Mouse (Mus musculus): ENCODE measurements around the gene Prdm10. TPM values are rescaled to one million over a fixed set of nuclear protein-coding genes. Genes with fewer than 3 reads are reported as not detected.

Prdm10 gene
- polyA plus RNA-seq, 1 experiment = 5.1 TPM

DNA sequence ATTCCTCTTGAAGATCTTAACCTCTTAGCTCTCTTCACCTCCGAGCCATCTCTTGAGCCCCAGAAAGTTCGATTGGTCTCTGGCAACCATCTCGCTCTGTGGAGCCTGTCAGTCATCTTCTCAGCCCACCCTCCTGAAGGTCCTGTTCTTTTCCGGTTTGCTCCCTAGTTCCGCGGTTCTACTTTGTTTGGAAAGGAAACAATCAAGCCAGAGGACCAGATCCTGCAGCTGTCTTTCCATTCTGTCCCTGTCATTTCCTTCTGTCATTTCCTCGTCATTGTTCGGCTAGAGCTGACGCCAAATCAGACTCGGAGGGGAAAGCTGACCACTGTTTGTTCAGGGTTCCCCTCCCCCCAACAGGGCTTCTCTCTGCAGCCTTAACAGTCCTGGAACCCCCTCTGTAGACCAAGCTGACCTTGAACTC, 27.0 kb upstream of the Prdm10 start:
- peak overlapping the region; percentile 41 for H3K4me3 ChIP-seq (ENCODE audit: control insufficient read depth, low read depth, low read length)
- H3K27ac ChIP-seq (ENCODE audit: control insufficient read depth, insufficient read depth, low read depth, low read length) = peak overlapping the region; percentile 32
- peaks cover 8% of the 10 kb centered on the region for H3K4me1 ChIP-seq (ENCODE audit: control insufficient read depth, insufficient read depth, low read length)
- H3K36me3 ChIP-seq (ENCODE audit: control insufficient read depth, insufficient read depth, low read length) = no peaks in the 10 kb centered on the region
- TF ChIP-seq CTCF (IDR thresholded peaks at IDR 0.05; ENCODE audit: control insufficient read depth, insufficient read depth, insufficient replicate concordance, low read depth, low read length) (no peak), POLR2A (IDR thresholded peaks at IDR 0.05; ENCODE audit: control insufficient read depth, low read depth, low read length) (no peak)
- no peaks in the 10 kb centered on the region for H3K27me3 ChIP-seq (ENCODE audit: control insufficient read depth, insufficient read depth, low read length)

DNA sequence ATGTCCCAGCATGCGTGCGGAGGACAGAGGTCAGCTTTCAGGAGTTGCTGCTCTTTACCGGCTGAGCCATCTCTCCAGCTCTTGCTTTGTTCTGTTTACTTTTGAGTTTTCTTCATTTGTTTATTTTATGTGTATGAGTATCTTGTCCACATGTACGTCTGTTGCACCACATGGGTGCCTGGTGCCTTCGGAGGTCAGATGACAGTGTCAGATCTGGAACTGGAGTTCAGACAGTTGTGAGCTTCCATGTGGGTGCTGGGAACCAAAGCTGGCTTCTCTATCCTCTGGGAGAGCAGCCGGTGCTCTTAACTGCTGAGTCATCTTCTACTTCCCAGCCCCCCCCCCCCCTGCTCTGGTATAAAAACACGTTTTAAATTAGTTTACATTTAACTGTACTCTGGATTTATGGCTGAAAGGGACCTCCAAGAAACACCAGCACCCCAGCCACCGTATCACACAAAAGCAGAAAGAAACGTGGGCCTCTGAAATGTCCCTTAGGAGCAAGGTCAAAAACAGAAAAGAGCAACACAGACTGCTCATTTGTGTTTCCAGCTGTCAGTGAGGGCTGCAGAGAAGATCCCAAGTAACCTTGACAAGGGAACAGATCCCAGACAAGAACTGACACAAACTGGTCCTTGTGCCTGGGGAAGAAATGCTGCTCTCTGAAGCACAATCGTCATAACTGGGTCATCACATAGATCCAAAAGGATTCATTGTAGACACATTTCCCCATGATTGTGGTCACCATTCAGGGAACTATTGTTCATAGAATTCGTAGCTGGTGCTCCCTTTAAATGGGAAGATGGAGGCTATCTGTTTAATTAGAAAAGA, 26.3 kb upstream of the Prdm10 start:
- peak overlapping the region; percentile 32 for H3K27ac ChIP-seq (ENCODE audit: control insufficient read depth, insufficient read depth, low read depth, low read length)
- no peak for TF ChIP-seq CTCF (IDR thresholded peaks at IDR 0.05; ENCODE audit: control insufficient read depth, insufficient read depth, insufficient replicate concordance, low read depth, low read length)
- H3K36me3 ChIP-seq (ENCODE audit: control insufficient read depth, insufficient read depth, low read length) = no peaks in the 10 kb centered on the region
- H3K27me3 ChIP-seq (ENCODE audit: control insufficient read depth, insufficient read depth, low read length) = no peaks in the 10 kb centered on the region
- no peak overlapping the region for H3K4me3 ChIP-seq (ENCODE audit: control insufficient read depth, low read depth, low read length)
- peaks cover 8% of the 10 kb centered on the region for H3K4me1 ChIP-seq (ENCODE audit: control insufficient read depth, insufficient read depth, low read length)

GRCm38 (mm10) chr9:31254697-31255004, 25.7 kb upstream of the Prdm10 start:
- no peak overlapping the region for H3K4me3 ChIP-seq (ENCODE audit: control insufficient read depth, low read depth, low read length)
- TF ChIP-seq CTCF (IDR thresholded peaks at IDR 0.05; ENCODE audit: control insufficient read depth, insufficient read depth, insufficient replicate concordance, low read depth, low read length) = no peak
- TF ChIP-seq POLR2A (IDR thresholded peaks at IDR 0.05; ENCODE audit: control insufficient read depth, low read depth, low read length) = no peak
- H3K27me3 ChIP-seq (ENCODE audit: control insufficient read depth, insufficient read depth, low read length) = no peaks in the 10 kb centered on the region
- peaks cover 8% of the 10 kb centered on the region for H3K4me1 ChIP-seq (ENCODE audit: control insufficient read depth, insufficient read depth, low read length)
- H3K27ac ChIP-seq (ENCODE audit: control insufficient read depth, insufficient read depth, low read depth, low read length) = peak overlapping the region; percentile 70
- H3K36me3 ChIP-seq (ENCODE audit: control insufficient read depth, insufficient read depth, low read length) = no peaks in the 10 kb centered on the region

DNA sequence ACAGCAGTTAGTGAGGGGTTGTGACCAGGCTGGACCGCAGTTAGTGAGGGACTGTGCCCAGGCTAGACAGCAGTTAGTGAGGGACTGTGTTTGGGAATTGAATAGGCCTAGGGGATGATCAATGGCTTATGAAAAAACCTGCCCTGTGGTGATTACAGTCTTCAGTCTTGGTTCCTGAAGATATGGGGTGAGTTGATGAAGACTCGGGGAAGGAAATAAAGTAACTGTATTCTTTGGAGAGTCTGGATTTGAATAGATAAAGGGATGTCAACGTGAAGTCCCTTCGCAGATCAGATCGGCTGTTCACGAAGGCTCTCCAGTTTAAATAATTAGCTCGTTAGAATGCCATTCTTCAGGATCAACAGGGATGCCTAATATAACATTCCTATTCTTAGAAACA, 24.4 kb upstream of the Prdm10 start:
- Histone ChIP-seq H3K4me1 (ENCODE audit: control insufficient read depth, insufficient read depth, low read length) (peaks cover 8% of the 10 kb centered on the region), H3K4me3 (ENCODE audit: control insufficient read depth, low read depth, low read length) (no peak overlapping the region), H3K27ac (ENCODE audit: control insufficient read depth, insufficient read depth, low read depth, low read length) (no peak overlapping the region), H3K27me3 (ENCODE audit: control insufficient read depth, insufficient read depth, low read length) (no peaks in the 10 kb centered on the region), H3K36me3 (ENCODE audit: control insufficient read depth, insufficient read depth, low read length) (no peaks in the 10 kb centered on the region)
- TF ChIP-seq POLR2A (IDR thresholded peaks at IDR 0.05; ENCODE audit: control insufficient read depth, low read depth, low read length) = no peak
- TF ChIP-seq CTCF (IDR thresholded peaks at IDR 0.05; ENCODE audit: control insufficient read depth, insufficient read depth, insufficient replicate concordance, low read depth, low read length) = no peak

DNA sequence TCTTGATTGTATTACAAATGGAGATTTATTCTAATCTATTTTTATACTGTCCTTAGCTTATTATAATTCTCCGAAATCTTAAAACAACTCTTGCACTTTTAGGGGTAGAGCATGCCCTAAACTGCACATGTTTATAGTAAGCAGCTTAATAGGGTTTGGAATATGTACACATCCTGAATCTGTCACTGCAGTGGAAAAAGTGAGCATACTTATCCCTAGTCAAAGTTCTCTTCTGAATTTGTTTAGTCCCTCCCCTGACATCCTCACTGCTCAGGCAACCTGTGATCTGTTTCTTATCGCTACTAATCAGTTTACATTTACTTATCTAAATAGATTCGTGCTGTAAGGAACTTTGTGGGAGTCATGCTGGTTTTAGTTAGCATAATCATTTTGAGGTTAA, 22.1 kb upstream of the Prdm10 start:
- TF ChIP-seq CTCF (IDR thresholded peaks at IDR 0.05; ENCODE audit: control insufficient read depth, insufficient read depth, insufficient replicate concordance, low read depth, low read length) (no peak), POLR2A (IDR thresholded peaks at IDR 0.05; ENCODE audit: control insufficient read depth, low read depth, low read length) (no peak)
- H3K4me3 ChIP-seq (ENCODE audit: control insufficient read depth, low read depth, low read length) = no peak overlapping the region
- no peaks in the 10 kb centered on the region for H3K36me3 ChIP-seq (ENCODE audit: control insufficient read depth, insufficient read depth, low read length)
- H3K27ac ChIP-seq (ENCODE audit: control insufficient read depth, insufficient read depth, low read depth, low read length) = no peak overlapping the region
- H3K4me1 ChIP-seq (ENCODE audit: control insufficient read depth, insufficient read depth, low read length) = peaks cover 8% of the 10 kb centered on the region
- no peaks in the 10 kb centered on the region for H3K27me3 ChIP-seq (ENCODE audit: control insufficient read depth, insufficient read depth, low read length)

DNA sequence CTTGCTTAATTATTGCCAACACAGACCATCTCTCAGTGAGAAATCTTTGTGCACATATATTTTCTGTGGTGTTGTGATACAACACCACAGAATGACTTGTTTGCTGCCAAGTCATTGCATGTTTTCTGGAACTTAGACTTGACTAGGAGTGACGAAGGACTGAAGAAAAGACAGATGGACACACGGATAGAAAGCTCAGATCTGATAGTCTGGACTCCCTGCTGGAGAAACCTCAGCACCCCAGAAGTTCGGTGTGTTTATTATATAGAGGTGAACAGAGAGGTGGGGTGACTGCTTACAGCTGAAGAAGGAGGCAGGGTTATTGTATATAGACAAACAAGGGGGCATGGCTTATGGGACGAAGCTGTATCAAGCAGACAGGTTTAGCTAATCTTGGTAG, 20.1 kb upstream of the Prdm10 start:
- H3K36me3 ChIP-seq (ENCODE audit: control insufficient read depth, insufficient read depth, low read length) = no peaks in the 10 kb centered on the region
- TF ChIP-seq POLR2A (IDR thresholded peaks at IDR 0.05; ENCODE audit: control insufficient read depth, low read depth, low read length) = no peak
- no peak for TF ChIP-seq CTCF (IDR thresholded peaks at IDR 0.05; ENCODE audit: control insufficient read depth, insufficient read depth, insufficient replicate concordance, low read depth, low read length)
- H3K4me3 ChIP-seq (ENCODE audit: control insufficient read depth, low read depth, low read length) = no peak overlapping the region
- H3K4me1 ChIP-seq (ENCODE audit: control insufficient read depth, insufficient read depth, low read length) = no peaks in the 10 kb centered on the region
- no peaks in the 10 kb centered on the region for H3K27me3 ChIP-seq (ENCODE audit: control insufficient read depth, insufficient read depth, low read length)
- no peak overlapping the region for H3K27ac ChIP-seq (ENCODE audit: control insufficient read depth, insufficient read depth, low read depth, low read length)

GRCm38 (mm10) chr9:31262226-31263105, 17.9 kb upstream of the Prdm10 start:
- no peak overlapping the region for H3K4me3 ChIP-seq (ENCODE audit: control insufficient read depth, low read depth, low read length)
- peaks cover 2% of the 10 kb centered on the region for H3K4me1 ChIP-seq (ENCODE audit: control insufficient read depth, insufficient read depth, low read length)
- H3K27me3 ChIP-seq (ENCODE audit: control insufficient read depth, insufficient read depth, low read length) = no peaks in the 10 kb centered on the region
- no peaks in the 10 kb centered on the region for H3K36me3 ChIP-seq (ENCODE audit: control insufficient read depth, insufficient read depth, low read length)
- H3K27ac ChIP-seq (ENCODE audit: control insufficient read depth, insufficient read depth, low read depth, low read length) = 0 out of 2 replicates have a peak overlapping the region, but pooled peaks have one; percentile 4
- TF ChIP-seq POLR2A (IDR thresholded peaks at IDR 0.05; ENCODE audit: control insufficient read depth, low read depth, low read length) (no peak), CTCF (IDR thresholded peaks at IDR 0.05; ENCODE audit: control insufficient read depth, insufficient read depth, insufficient replicate concordance, low read depth, low read length) (no peak)
